Mouse (Mus musculus) heart, postnatal 0 days (tissue): ENCODE results near the gene Fam205a1. TPM values are rescaled to one million over a fixed set of nuclear protein-coding genes. Genes with fewer than 3 reads are reported as not detected.
"Not testable (repeated sequence)": the region's sequence is repeated elsewhere in the genome, so short reads cannot be mapped to it uniquely, and the experiment has no call there.

Source experiments
- ATAC-seq: fragments of 200-750 bp; cut with Nextera tagmentation; 2 replicates; pipeline ENCODE4 v1.8.0; 2017; ENCODE audit warnings: low read depth, moderate number of reproducible peaks, moderate library complexity; ENCODE audit not compliant: insufficient read depth
- DNase-seq: peaks from one replicate; pipeline ENCODE4 v3.0.0-alpha.2; 2016; ENCODE audit warnings: low spot score
- H3K27ac ChIP-seq: fragments of 300-500 bp; sonication (generic); 2 replicates; pipeline ENCODE4 v1.5.1; 2014; ENCODE audit warnings: low read depth, mild to moderate bottlenecking
- H3K27me3 ChIP-seq: fragments of 300-500 bp; sonication (generic); 2 replicates; pipeline ENCODE4 v1.6.1; 2014; ENCODE audit warnings: low read length, mixed read lengths; ENCODE audit not compliant: control insufficient read depth, insufficient read depth
- H3K36me3 ChIP-seq: fragments of 300-500 bp; sonication (generic); replicated peaks from 2 replicates; pipeline ENCODE4 v1.6.1; 2014; ENCODE audit warnings: low read length, mixed read lengths; ENCODE audit not compliant: control insufficient read depth, insufficient read depth
- H3K4me1 ChIP-seq: fragments of 300-500 bp; sonication (generic); 2 replicates; pipeline ENCODE4 v1.6.1; 2014; ENCODE audit warnings: antibody characterized with exemption; ENCODE audit not compliant: control insufficient read depth, insufficient read depth
- H3K4me2 ChIP-seq: fragments of 300-500 bp; sonication (generic); 2 replicates; pipeline ENCODE4 v1.6.1; 2014; ENCODE audit warnings: low read depth, mild to moderate bottlenecking, low read length, moderate library complexity
- H3K4me3 ChIP-seq: fragments of 300-500 bp; sonication (generic); 2 replicates; pipeline ENCODE4 v1.5.1; 2014; ENCODE audit warnings: low read depth, low read length
- H3K9ac ChIP-seq: fragments of 300-500 bp; sonication (generic); replicated peaks from 2 replicates; pipeline ENCODE4 v1.6.1; 2014; ENCODE audit warnings: low read depth, low read length, mixed read lengths
- H3K9me3 ChIP-seq: fragments of 300-500 bp; sonication (generic); replicated peaks from 2 replicates; pipeline ENCODE4 v1.6.1; 2016; ENCODE audit warnings: low read length; ENCODE audit not compliant: control insufficient read depth
- CTCF ChIP-seq: IDR thresholded peaks from 2 replicates; pipeline ENCODE4 v1.5.1; 2016; ENCODE audit warnings: antibody characterized with exemption, control low read depth, low read depth
- EP300 ChIP-seq: IDR thresholded peaks from 2 replicates; pipeline ENCODE4 v1.6.1; 2016; ENCODE audit warnings: antibody characterized with exemption, low read depth
- WGBS: fragments of 180-500 bp; shearing (Covaris S2); extraction: QIAGEN DNeasy Blood & Tissue Kit; methylation state at CpG from one replicate; pipeline ENCODE4 v1.1.7; 2014; 5-methylcytosine and 5-hydroxymethylcytosine counted together
- polyA plus RNA-seq: library from polyadenylated mRNA; unstranded; fragments of >200 nt; fragmentation: Nextera tagmentation; extraction: Ambion mirVana; gene quantifications from 2 replicates; pipeline ENCODE4 v1.2.1, GENCODE M21; 2015
- total RNA-seq: library from RNA; depleted of rRNA; stranded (reverse); fragments of >200 nt; gene quantifications from 2 replicates; pipeline ENCODE4 v1.2.3, GENCODE M21; 2014; ENCODE audit warnings: low replicate concordance; rRNA removed

Fam205a1 gene
- total and polyA plus RNA-seq, 2 experiments from 2014 or later: not detected

- Histone ChIP-seq H3K9me3 (no peaks in the 10 kb centered on the region), H3K4me3 (no peak overlapping the region), H3K27ac (no peak overlapping the region), H3K4me2 (no peak overlapping the region), H3K36me3 (no peaks in the 10 kb centered on the region), H3K4me1 (no peaks in the 10 kb centered on the region), H3K9ac (no peak overlapping the region), H3K27me3 (no peaks in the 10 kb centered on the region)
- no peak for DNase-seq
- ATAC-seq: no peak
- WGBS: 80% methylated on average over 5 of the region's 5 CpGs
- TF ChIP-seq CTCF: no peak
- TF ChIP-seq EP300: no peak
Observed at GRCm38 (mm10) chr4:42868193-42868592, 14.5 kb upstream of the Fam205a1 start.

- ATAC-seq: no peak
- no peaks in the 10 kb centered on the region for H3K36me3 ChIP-seq
Observed at GRCm38 (mm10) chr4:42867390-42867789, 13.7 kb upstream of the Fam205a1 start.

GRCm38 (mm10) chr4:42863487-42863886 is 9.8 kb upstream of the Fam205a1 start:
- H3K27ac ChIP-seq, H3K36me3 ChIP-seq, H3K9ac ChIP-seq, H3K9me3 ChIP-seq, H3K4me2 ChIP-seq, H3K4me3 ChIP-seq, DNase-seq, ATAC-seq, H3K4me1 ChIP-seq, H3K27me3 ChIP-seq: not testable (repeated sequence)
- 79% methylated on average over 5 of the region's 5 CpGs for WGBS

More at GRCm38 (mm10) chr4:42867390-42867789, 13.7 kb upstream of the Fam205a1 start:
- H3K9ac ChIP-seq: no peak overlapping the region
- no peaks in the 10 kb centered on the region for H3K4me1 ChIP-seq
- no peak overlapping the region for H3K4me3 ChIP-seq
- no peak overlapping the region for H3K4me2 ChIP-seq
- H3K27ac ChIP-seq: no peak overlapping the region
- H3K27me3 ChIP-seq: no peaks in the 10 kb centered on the region
- no peaks in the 10 kb centered on the region for H3K9me3 ChIP-seq
- no peak for DNase-seq
- no peak for TF ChIP-seq EP300
- TF ChIP-seq CTCF: no peak
- WGBS: 43% methylated on average over 3 of the region's 3 CpGs

- not testable (repeated sequence) for H3K4me1 ChIP-seq, ATAC-seq
Observed at GRCm38 (mm10) chr4:42860483-42860882, 6.8 kb upstream of the Fam205a1 start.

DNA sequence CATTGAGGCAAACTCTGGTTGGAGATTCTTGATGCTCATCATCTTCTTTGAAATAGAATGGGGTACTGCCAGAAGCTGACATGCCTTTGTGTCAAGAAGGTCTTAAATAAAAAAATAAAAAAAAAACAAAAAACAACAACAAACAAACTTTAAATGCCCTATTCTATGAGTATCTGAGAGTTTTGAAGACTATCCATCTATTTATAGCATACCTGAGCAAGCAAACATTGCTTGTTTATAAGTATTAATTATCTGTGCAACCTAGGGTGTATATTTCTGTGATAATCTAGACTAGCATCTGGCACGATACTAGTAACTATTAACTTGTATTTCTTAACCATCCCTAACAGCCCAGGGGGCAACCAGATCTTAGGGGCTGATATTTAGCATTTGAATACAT is 3.0 kb upstream of the Fam205a1 start, which contains the start of gene Gm12394:
Gene Gm12394, minus strand, starts transcription at position 101 of the 400 bp plus-strand sequence.
- not testable (repeated sequence) for H3K4me2 ChIP-seq, H3K4me3 ChIP-seq, H3K4me1 ChIP-seq, H3K36me3 ChIP-seq, H3K27me3 ChIP-seq, H3K9ac ChIP-seq, H3K9me3 ChIP-seq, H3K27ac ChIP-seq, DNase-seq, ATAC-seq
- WGBS: 68% methylated on average over 1 of the region's 1 CpGs

More at GRCm38 (mm10) chr4:42860483-42860882, 6.8 kb upstream of the Fam205a1 start:
- not testable (repeated sequence) for H3K4me2 ChIP-seq, H3K4me3 ChIP-seq, H3K9me3 ChIP-seq, DNase-seq, H3K27me3 ChIP-seq, H3K36me3 ChIP-seq, H3K27ac ChIP-seq, H3K9ac ChIP-seq
- WGBS: 75% methylated on average over 9 of the region's 9 CpGs

Other genes starting within 250 kb of the Fam205a1 start
- gene Gm10591, start 241.7 kb downstream of the Fam205a1 start, total RNA-seq: not detected in 2 replicates
- 0.45 TPM in 1 of 2 replicates, not detected in the other for gene Gm10591, start 241.7 kb downstream of the Fam205a1 start, polyA plus RNA-seq
- not detected in 2 replicates for gene Gm2564, start 224.2 kb downstream of the Fam205a1 start, total RNA-seq
- gene Gm2564, start 224.2 kb downstream of the Fam205a1 start, polyA plus RNA-seq: 0.22 and 0.27 TPM in 2 replicates
- gene Ccl27b, start 198.6 kb downstream of the Fam205a1 start, total RNA-seq: not detected in 2 replicates
- not detected in 2 replicates for gene Ccl27b, start 198.6 kb downstream of the Fam205a1 start, polyA plus RNA-seq
- not detected in 2 replicates for gene Il11ra2, start 192.0 kb downstream of the Fam205a1 start, total RNA-seq
- not detected in 2 replicates for gene Il11ra2, start 192.0 kb downstream of the Fam205a1 start, polyA plus RNA-seq
- gene 4930578G10Rik, start 118.3 kb downstream of the Fam205a1 start, total RNA-seq: not detected in 2 replicates
- gene 4930578G10Rik, start 118.3 kb downstream of the Fam205a1 start, polyA plus RNA-seq: not detected in 2 replicates
- not detected in 2 replicates for gene Ccl19, start 97.3 kb downstream of the Fam205a1 start, total RNA-seq
- gene Ccl19, start 97.3 kb downstream of the Fam205a1 start, polyA plus RNA-seq: not detected in 2 replicates
- 13.1 and 21.8 TPM in 2 replicates for gene Ccl21a, start 79.9 kb downstream of the Fam205a1 start, total RNA-seq
- gene Ccl21a, start 79.9 kb downstream of the Fam205a1 start, polyA plus RNA-seq: 19.0 and 26.8 TPM in 2 replicates
- gene Gm12394, start 2.9 kb upstream of the Fam205a1 start, total RNA-seq: not detected in 2 replicates
- gene Gm12394, start 2.9 kb upstream of the Fam205a1 start, polyA plus RNA-seq: 0.05 and 0.07 TPM in 2 replicates
- not detected in 2 replicates for gene Fam205c, start 20.3 kb upstream of the Fam205a1 start, total RNA-seq
- 0.18 and 0.23 TPM in 2 replicates for gene Fam205c, start 20.3 kb upstream of the Fam205a1 start, polyA plus RNA-seq
- gene Phf24, start 62.8 kb upstream of the Fam205a1 start, total RNA-seq: 4.1 and 13.2 TPM in 2 replicates
- gene Phf24, start 62.8 kb upstream of the Fam205a1 start, polyA plus RNA-seq: 5.0 and 5.3 TPM in 2 replicates
- 41.8 and 59.1 TPM in 2 replicates for gene Dnajb5, start 95.9 kb upstream of the Fam205a1 start, total RNA-seq
- 12.5 and 18.2 TPM in 2 replicates for gene Dnajb5, start 95.9 kb upstream of the Fam205a1 start, polyA plus RNA-seq
- not detected in 2 replicates for gene 1700022I11Rik, start 115.7 kb upstream of the Fam205a1 start, total RNA-seq
- gene 1700022I11Rik, start 115.7 kb upstream of the Fam205a1 start, polyA plus RNA-seq: 0.19 and 0.41 TPM in 2 replicates
- gene Vcp, start 146.6 kb upstream of the Fam205a1 start, total RNA-seq: 166 and 201 TPM in 2 replicates
- 398 and 438 TPM in 2 replicates for gene Vcp, start 146.6 kb upstream of the Fam205a1 start, polyA plus RNA-seq
- 4.5 and 4.9 TPM in 2 replicates for gene Fancg, start 156.6 kb upstream of the Fam205a1 start, total RNA-seq
- 4.6 and 4.9 TPM in 2 replicates for gene Fancg, start 156.6 kb upstream of the Fam205a1 start, polyA plus RNA-seq
- 11.3 and 25.2 TPM in 2 replicates for gene Pigo, start 171.9 kb upstream of the Fam205a1 start, total RNA-seq
- 11.4 and 12.5 TPM in 2 replicates for gene Pigo, start 171.9 kb upstream of the Fam205a1 start, polyA plus RNA-seq
- gene Stoml2, start 177.8 kb upstream of the Fam205a1 start, total RNA-seq: 77.9 and 130 TPM in 2 replicates
- 171 and 174 TPM in 2 replicates for gene Stoml2, start 177.8 kb upstream of the Fam205a1 start, polyA plus RNA-seq
- 15.9 and 27.1 TPM in 2 replicates for gene Fam214b, start 192.3 kb upstream of the Fam205a1 start, total RNA-seq
- 12.8 and 13.4 TPM in 2 replicates for gene Fam214b, start 192.3 kb upstream of the Fam205a1 start, polyA plus RNA-seq
- 45.7 and 51.8 TPM in 2 replicates for gene Unc13b, start 205.1 kb upstream of the Fam205a1 start, total RNA-seq
- gene Unc13b, start 205.1 kb upstream of the Fam205a1 start, polyA plus RNA-seq: 5.1 and 5.4 TPM in 2 replicates